Mouse (Mus musculus): ENCODE data around the gene Tcf7l2.

DNA sequence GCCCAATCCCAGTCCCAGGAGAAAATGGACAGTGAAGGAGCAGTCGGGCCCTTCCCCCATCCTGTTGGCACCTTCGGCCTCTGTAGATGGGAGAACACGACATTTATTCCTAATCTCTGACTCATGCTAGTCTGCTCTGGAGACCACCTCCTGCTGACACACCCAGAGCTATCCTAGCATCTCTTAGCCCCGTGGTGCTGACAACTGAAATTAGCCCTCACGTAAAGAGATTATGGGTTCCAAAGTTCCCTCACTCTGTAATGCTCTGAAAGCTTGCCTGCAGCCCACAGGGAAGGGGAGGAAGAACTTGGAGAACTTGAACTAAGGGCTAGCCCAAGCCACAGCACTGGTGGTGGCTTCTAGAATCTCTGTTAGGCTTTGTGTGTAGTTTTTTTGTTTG, 42.7 kb upstream of the Tcf7l2 start:
- TF ChIP-seq CTCF (IDR thresholded peaks at IDR 0.05; ENCODE audit: control insufficient read depth, insufficient read depth, low read length) (no peak), POLR2A (IDR thresholded peaks at IDR 0.05; ENCODE audit: borderline replicate concordance, control insufficient read depth, low read depth, low read length) (no peak)

All from bone marrow, adult 2 months (tissue).